Mouse (Mus musculus): Measurements from ENCODE around the gene Slc2a2.

Gene Slc2a2

GRCm38 (mm10) chr3:28697797-28698196 lies at the start of gene Slc2a2:
Slc2a2 (plus strand) TSS chr3:28697903.
- Histone ChIP-seq H3K4me3 (replicated peaks; ENCODE audit: low read length) (no peak within 1 kb of the TSS), H3K9me3 (ENCODE audit: low read length) (no peaks in the 10 kb centered on the region)
- TF ChIP-seq CTCF (conservative IDR thresholded peaks at IDR 0.05; ENCODE audit: low read length) (no peak), POU5F1 (IDR thresholded peaks at IDR 0.05; ENCODE audit: borderline replicate concordance, low read length) (no peak), NANOG (IDR thresholded peaks at IDR 0.05; ENCODE audit: borderline replicate concordance, low read length) (no peak)

GRCm38 (mm10) chr3:28652574-28652973 lies 45.1 kb upstream of the Slc2a2 start:
- H3K9me3 ChIP-seq (ENCODE audit: low read length) = 0 out of 2 replicates have a peak, but pooled peaks cover 5% of the 10 kb centered on the region
- peaks cover 18% of the 10 kb centered on the region for H3K4me1 ChIP-seq (replicated peaks; ENCODE audit: low read depth, low read length)
- H3K36me3 ChIP-seq (ENCODE audit: insufficient read depth, low read length) = no peaks in the 10 kb centered on the region
- peak; percentile 96 for TF ChIP-seq NANOG (IDR thresholded peaks at IDR 0.05; ENCODE audit: borderline replicate concordance, low read length)
- no peak for TF ChIP-seq CTCF (conservative IDR thresholded peaks at IDR 0.05; ENCODE audit: low read length)
- peak; percentile 71; the same call in 1 of the 2 replicates for TF ChIP-seq POU5F1 (IDR thresholded peaks at IDR 0.05; ENCODE audit: borderline replicate concordance, low read length)
- no peak overlapping the region for H3K4me3 ChIP-seq (replicated peaks; ENCODE audit: low read length)
- peaks cover 45% of the 10 kb centered on the region for H3K27me3 ChIP-seq (ENCODE audit: insufficient read depth, low read length)

More at GRCm38 (mm10) chr3:28697797-28698196, at the start of gene Slc2a2:
- peaks cover 8% of the 10 kb centered on the region for H3K4me1 ChIP-seq (replicated peaks; ENCODE audit: low read depth, low read length)
- no peaks in the 10 kb centered on the region for H3K36me3 ChIP-seq (ENCODE audit: insufficient read depth, low read length)
- peaks cover 27% of the 10 kb centered on the region for H3K27me3 ChIP-seq (ENCODE audit: insufficient read depth, low read length)

DNA sequence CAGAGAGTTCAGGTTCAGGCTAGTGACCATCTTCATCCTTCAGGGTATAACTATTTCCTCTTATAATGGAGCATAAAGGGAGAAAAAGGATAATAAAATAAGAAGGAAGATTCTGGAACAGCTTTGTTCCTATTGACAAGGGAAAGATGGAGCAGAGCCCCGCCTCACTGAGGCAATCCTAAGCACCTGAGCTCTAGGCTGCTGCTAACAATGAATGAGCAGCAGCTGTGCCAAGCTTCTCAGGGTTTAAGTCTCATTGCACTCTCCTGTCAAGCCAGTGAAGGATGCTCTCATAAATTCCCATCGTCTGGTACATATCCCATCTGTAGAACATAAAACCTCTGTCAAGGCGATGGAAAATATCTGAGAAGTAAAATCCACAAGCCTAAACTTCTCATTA lies 44.7 kb upstream of the Slc2a2 start:
- TF ChIP-seq NANOG (IDR thresholded peaks at IDR 0.05; ENCODE audit: borderline replicate concordance, low read length) = no peak
- no peak for TF ChIP-seq POU5F1 (IDR thresholded peaks at IDR 0.05; ENCODE audit: borderline replicate concordance, low read length)
- no peak for TF ChIP-seq CTCF (conservative IDR thresholded peaks at IDR 0.05; ENCODE audit: low read length)
- Histone ChIP-seq H3K4me1 (replicated peaks; ENCODE audit: low read depth, low read length) (peaks cover 18% of the 10 kb centered on the region), H3K36me3 (ENCODE audit: insufficient read depth, low read length) (no peaks in the 10 kb centered on the region), H3K4me3 (replicated peaks; ENCODE audit: low read length) (no peak overlapping the region), H3K27me3 (ENCODE audit: insufficient read depth, low read length) (peaks cover 45% of the 10 kb centered on the region), H3K9me3 (ENCODE audit: low read length) (0 out of 2 replicates have a peak, but pooled peaks cover 5% of the 10 kb centered on the region)

DNA sequence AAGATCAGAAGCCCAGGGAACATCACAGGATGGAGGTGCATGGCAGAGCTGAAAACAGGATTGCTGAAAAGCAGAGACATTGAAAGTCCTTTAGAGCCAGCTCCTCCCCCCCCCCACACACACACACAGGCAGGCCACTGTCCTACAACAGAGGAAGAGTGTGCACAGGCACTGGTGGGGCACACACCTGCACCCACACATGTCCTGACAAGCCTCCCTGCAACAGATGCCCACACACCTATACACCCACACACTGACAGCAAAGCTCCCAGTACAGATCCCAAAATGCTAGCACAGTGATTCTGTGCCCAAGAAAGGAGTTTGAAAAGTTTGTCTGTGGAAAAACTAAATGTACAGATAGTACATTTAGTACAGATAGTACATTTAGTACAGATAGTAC lies 43.0 kb upstream of the Slc2a2 start:
- Histone ChIP-seq H3K9me3 (ENCODE audit: low read length) (0 out of 2 replicates have a peak, but pooled peaks cover 5% of the 10 kb centered on the region), H3K36me3 (ENCODE audit: insufficient read depth, low read length) (no peaks in the 10 kb centered on the region), H3K4me1 (replicated peaks; ENCODE audit: low read depth, low read length) (peaks cover 18% of the 10 kb centered on the region), H3K4me3 (replicated peaks; ENCODE audit: low read length) (no peak overlapping the region), H3K27me3 (ENCODE audit: insufficient read depth, low read length) (peaks cover 41% of the 10 kb centered on the region)
- no peak for TF ChIP-seq POU5F1 (IDR thresholded peaks at IDR 0.05; ENCODE audit: borderline replicate concordance, low read length)
- no peak for TF ChIP-seq CTCF (conservative IDR thresholded peaks at IDR 0.05; ENCODE audit: low read length)
- TF ChIP-seq NANOG (IDR thresholded peaks at IDR 0.05; ENCODE audit: borderline replicate concordance, low read length) = no peak

GRCm38 (mm10) chr3:28658349-28658748 lies 39.4 kb upstream of the Slc2a2 start:
- TF ChIP-seq POU5F1 (IDR thresholded peaks at IDR 0.05; ENCODE audit: borderline replicate concordance, low read length) (no peak), CTCF (conservative IDR thresholded peaks at IDR 0.05; ENCODE audit: low read length) (no peak), NANOG (IDR thresholded peaks at IDR 0.05; ENCODE audit: borderline replicate concordance, low read length) (no peak)
- H3K4me3 ChIP-seq (replicated peaks; ENCODE audit: low read length) = no peak overlapping the region
- peaks cover 22% of the 10 kb centered on the region for H3K27me3 ChIP-seq (ENCODE audit: insufficient read depth, low read length)
- H3K36me3 ChIP-seq (ENCODE audit: insufficient read depth, low read length) = no peaks in the 10 kb centered on the region
- peaks cover 2% of the 10 kb centered on the region for H3K4me1 ChIP-seq (replicated peaks; ENCODE audit: low read depth, low read length)
- H3K9me3 ChIP-seq (ENCODE audit: low read length) = no peaks in the 10 kb centered on the region

DNA sequence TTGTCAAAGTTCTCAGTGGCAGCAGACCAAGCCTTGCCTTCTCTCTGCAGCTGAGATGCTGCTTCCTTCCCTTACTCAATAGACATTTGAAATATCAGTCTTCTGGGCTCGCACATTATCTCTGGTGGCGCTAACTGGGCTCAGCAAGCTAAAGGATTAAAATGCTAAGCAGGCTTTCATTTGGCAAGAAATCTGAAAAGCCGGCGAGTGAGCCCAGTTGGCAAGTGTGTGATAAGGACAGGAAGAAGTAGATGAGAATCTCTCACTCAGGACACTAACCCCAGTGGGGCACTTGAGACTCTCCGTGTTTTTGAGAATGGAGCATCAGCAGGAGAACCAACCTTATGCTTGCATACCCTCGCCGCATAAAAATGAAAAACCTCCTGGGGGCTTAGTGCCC lies 16.9 kb upstream of the Slc2a2 start:
- H3K4me3 ChIP-seq (replicated peaks; ENCODE audit: low read length) = no peak overlapping the region
- peaks cover 7% of the 10 kb centered on the region for H3K9me3 ChIP-seq (ENCODE audit: low read length)
- no peaks in the 10 kb centered on the region for H3K36me3 ChIP-seq (ENCODE audit: insufficient read depth, low read length)
- TF ChIP-seq NANOG (IDR thresholded peaks at IDR 0.05; ENCODE audit: borderline replicate concordance, low read length) (no peak), POU5F1 (IDR thresholded peaks at IDR 0.05; ENCODE audit: borderline replicate concordance, low read length) (no peak), CTCF (conservative IDR thresholded peaks at IDR 0.05; ENCODE audit: low read length) (no peak)
- H3K4me1 ChIP-seq (replicated peaks; ENCODE audit: low read depth, low read length) = no peaks in the 10 kb centered on the region
- no peaks in the 10 kb centered on the region for H3K27me3 ChIP-seq (ENCODE audit: insufficient read depth, low read length)

GRCm38 (mm10) chr3:28681866-28682265 lies 15.8 kb upstream of the Slc2a2 start:
- TF ChIP-seq POU5F1 (IDR thresholded peaks at IDR 0.05; ENCODE audit: borderline replicate concordance, low read length) (no peak), NANOG (IDR thresholded peaks at IDR 0.05; ENCODE audit: borderline replicate concordance, low read length) (no peak), CTCF (conservative IDR thresholded peaks at IDR 0.05; ENCODE audit: low read length) (no peak)
- Histone ChIP-seq H3K27me3 (ENCODE audit: insufficient read depth, low read length) (no peaks in the 10 kb centered on the region), H3K4me3 (replicated peaks; ENCODE audit: low read length) (no peak overlapping the region), H3K36me3 (ENCODE audit: insufficient read depth, low read length) (no peaks in the 10 kb centered on the region), H3K4me1 (replicated peaks; ENCODE audit: low read depth, low read length) (no peaks in the 10 kb centered on the region), H3K9me3 (ENCODE audit: low read length) (peaks cover 7% of the 10 kb centered on the region)

DNA sequence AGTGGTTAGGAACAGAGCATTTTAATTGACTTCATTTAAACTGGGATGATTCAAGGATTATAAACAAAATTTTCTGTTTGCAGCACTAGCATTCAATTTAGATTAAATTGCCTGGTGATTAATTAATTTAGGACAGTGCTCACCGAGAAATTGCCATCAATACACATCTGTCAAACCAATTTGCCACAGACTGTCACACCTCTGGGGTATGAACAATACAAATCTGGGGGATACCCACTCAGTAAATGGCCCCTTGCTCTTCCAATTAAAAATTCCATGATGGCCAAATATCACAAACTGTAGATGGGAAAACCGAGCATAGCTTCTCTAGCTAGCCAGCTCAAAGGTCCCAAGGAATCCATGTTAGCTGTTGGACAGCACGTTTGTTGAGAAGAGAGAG lies 15.3 kb upstream of the Slc2a2 start:
- H3K9me3 ChIP-seq (ENCODE audit: low read length) = peaks cover 6% of the 10 kb centered on the region
- no peaks in the 10 kb centered on the region for H3K36me3 ChIP-seq (ENCODE audit: insufficient read depth, low read length)
- TF ChIP-seq POU5F1 (IDR thresholded peaks at IDR 0.05; ENCODE audit: borderline replicate concordance, low read length) (no peak), CTCF (conservative IDR thresholded peaks at IDR 0.05; ENCODE audit: low read length) (no peak), NANOG (IDR thresholded peaks at IDR 0.05; ENCODE audit: borderline replicate concordance, low read length) (no peak)
- no peak overlapping the region for H3K4me3 ChIP-seq (replicated peaks; ENCODE audit: low read length)
- no peaks in the 10 kb centered on the region for H3K27me3 ChIP-seq (ENCODE audit: insufficient read depth, low read length)
- H3K4me1 ChIP-seq (replicated peaks; ENCODE audit: low read depth, low read length) = no peaks in the 10 kb centered on the region

DNA sequence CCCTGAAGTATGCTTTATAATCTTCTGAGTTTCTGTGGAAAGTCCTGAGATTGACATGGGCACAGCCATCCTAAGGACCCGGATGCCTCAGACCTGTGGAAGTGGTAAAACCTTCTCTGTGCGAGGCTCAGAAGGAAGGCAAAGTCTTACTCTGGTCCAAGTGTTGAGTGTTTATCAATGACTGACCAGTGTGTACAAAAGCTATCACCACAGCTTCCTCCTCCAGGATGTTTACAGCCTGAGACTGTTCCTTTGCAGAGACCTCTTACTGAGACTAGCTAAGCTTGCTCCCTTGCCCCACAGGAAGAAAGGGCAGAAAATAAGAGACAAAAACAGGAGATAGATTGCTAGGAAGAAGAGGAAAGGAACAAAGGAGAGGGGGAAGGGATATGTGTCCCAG lies 12.2 kb upstream of the Slc2a2 start:
- H3K27me3 ChIP-seq (ENCODE audit: insufficient read depth, low read length) = no peaks in the 10 kb centered on the region
- TF ChIP-seq CTCF (conservative IDR thresholded peaks at IDR 0.05; ENCODE audit: low read length) (no peak), NANOG (IDR thresholded peaks at IDR 0.05; ENCODE audit: borderline replicate concordance, low read length) (no peak), POU5F1 (IDR thresholded peaks at IDR 0.05; ENCODE audit: borderline replicate concordance, low read length) (no peak)
- no peaks in the 10 kb centered on the region for H3K36me3 ChIP-seq (ENCODE audit: insufficient read depth, low read length)
- no peaks in the 10 kb centered on the region; the same call in 1 of the 2 replicates for H3K9me3 ChIP-seq (ENCODE audit: low read length)
- H3K4me1 ChIP-seq (replicated peaks; ENCODE audit: low read depth, low read length) = no peaks in the 10 kb centered on the region
- H3K4me3 ChIP-seq (replicated peaks; ENCODE audit: low read length) = no peak overlapping the region

All from E14TG2a.4 (cell line).